Mouse (Mus musculus) G1E (cell line): Measurements from ENCODE around the gene Krtap14.

Experiments used
- CTCF ChIP-seq: IDR thresholded peaks from 2 replicates; pipeline ENCODE4 v1.5.1; 2012; ENCODE audit warnings: low read depth, low read length, inconsistent platforms, mixed read lengths
- GATA1 ChIP-seq: IDR thresholded peaks from 2 replicates; pipeline ENCODE4 v1.6.1; 2012; ENCODE audit warnings: borderline replicate concordance, low read length, inconsistent platforms, mixed read lengths

DNA sequence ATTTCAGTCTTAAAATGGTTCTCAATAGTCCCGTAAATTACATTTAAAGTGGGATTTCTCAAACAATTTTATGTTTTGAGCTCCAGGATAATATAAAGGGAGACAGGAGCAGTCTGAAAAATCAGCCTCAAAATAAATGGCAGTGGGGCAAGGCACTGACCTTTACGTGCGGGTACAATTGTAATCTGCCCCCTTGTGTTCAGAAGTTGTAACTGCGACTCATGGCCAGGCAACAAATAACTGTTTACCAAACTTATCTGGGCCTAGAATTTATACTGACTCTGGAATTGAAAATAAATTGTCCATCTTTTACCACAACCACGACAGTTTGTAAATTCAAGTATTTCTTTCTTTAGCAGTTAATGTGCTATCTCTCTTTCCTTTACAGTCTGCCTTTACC lies 25.5 kb upstream of the Krtap14 start:
- TF ChIP-seq CTCF (peak; percentile 41), GATA1 (no peak)
